Comparison of ENCODE assay signal across 7 mouse cellular contexts in the genomic region with DNA sequence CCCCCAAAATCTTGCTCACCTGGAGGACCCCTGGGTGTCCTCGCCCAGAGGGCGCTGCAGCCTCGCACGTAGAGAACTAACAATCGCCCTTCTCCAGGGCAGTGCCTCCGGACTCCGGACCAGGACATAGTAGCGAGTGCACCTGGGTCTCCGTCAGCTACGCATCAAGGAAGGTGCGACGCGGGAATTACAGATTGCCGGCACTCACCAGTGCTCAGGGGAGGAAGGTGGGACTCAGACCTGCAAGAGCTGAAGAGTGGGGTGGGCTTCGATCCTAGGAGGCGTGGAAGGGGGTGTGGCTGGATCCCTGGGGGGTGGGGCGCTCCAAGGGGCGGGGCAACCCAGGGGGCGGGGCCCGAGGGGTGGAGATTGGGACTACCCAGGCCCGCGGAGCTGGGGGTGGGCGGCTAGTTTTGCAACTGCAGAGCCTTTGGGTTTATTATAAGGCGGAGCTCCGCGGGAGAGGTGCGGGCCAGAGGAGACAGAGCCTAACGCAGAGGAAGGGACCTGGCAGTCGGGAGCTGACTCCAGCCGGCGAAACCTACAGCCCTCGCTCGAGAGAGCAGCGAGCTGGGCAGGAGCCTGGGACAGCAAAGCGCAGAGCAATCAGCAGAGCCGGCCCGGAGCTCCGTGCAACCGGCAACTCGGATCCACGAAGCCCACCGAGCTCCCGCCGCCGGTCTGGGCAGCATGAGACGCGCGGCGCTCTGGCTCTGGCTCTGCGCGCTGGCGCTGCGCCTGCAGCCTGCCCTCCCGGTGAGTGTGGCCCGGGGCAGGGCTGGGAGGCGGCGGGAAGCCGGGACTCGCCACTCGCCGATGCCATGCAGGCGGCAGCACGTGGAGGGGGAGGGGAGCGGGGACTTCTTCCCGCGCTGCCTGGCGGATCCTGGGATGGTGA. TPM values are rescaled to one million over a fixed set of nuclear protein-coding genes. Genes with fewer than 3 reads are reported as not detected.
A peak's percentile ranks its signal among the peaks of the same experiment; 100 is the strongest.
DNase-seq lines count a peak whose midpoint lies in the region; ATAC-seq and TF ChIP-seq lines count a peak whose summit lies in the region.

TSS of gene Sdc1 (plus strand) at position 378 of the 898 bp plus-strand sequence.

- H3K27me3 ChIP-seq in hindbrain, embryonic 15.5 days, result no peaks in the 10 kb centered on the region
- peaks cover 5% of the 10 kb centered on the region; the same call in 1 of the 2 replicates for H3K27me3 ChIP-seq in midbrain, embryonic 10.5 days (ENCODE audit: low read depth, poor library complexity, severe bottlenecking)
- 0 out of 2 replicates have a peak, but pooled peaks cover 4% of the 10 kb centered on the region for H3K27me3 ChIP-seq in spleen, adult 2 months (ENCODE audit: control insufficient read depth, insufficient read depth, low read length)

- H3K4me2 ChIP-seq in hindbrain, embryonic 15.5 days, result peak within 1 kb of the TSS; percentile 93

- peak within 1 kb of the TSS; percentile 69 for H3K9ac ChIP-seq in hindbrain, embryonic 15.5 days

- peaks cover 17% of the 10 kb centered on the region for H3K4me1 ChIP-seq in hindbrain, embryonic 15.5 days (replicated peaks)
- H3K4me1 ChIP-seq in midbrain, embryonic 10.5 days, result peaks cover 33% of the 10 kb centered on the region
- H3K4me1 ChIP-seq in spleen, adult 2 months (ENCODE audit: control insufficient read depth, insufficient read depth, insufficient read length), result no peaks in the 10 kb centered on the region; the same call in 1 of the 2 replicates

- no peaks in the 10 kb centered on the region for H3K9me3 ChIP-seq in hindbrain, embryonic 15.5 days
- no peaks in the 10 kb centered on the region for H3K9me3 ChIP-seq in midbrain, embryonic 10.5 days (replicated peaks)

- under 1% methylated on average over 63 of the region's 67 CpGs for WGBS in hindbrain, embryonic 15.5 days
- WGBS in midbrain, embryonic 10.5 days, result under 1% methylated on average over 67 of the region's 67 CpGs
- 1% methylated on average over 67 of the region's 67 CpGs for WGBS in spleen, adult 2 months

- peak; percentile 70 to 93 for DNase-seq in adrenal gland, adult (ENCODE audit: inconsistent age in 2 of 2, low spot score in 1 of 2)
- DNase-seq in cerebellum, postnatal 36 days, result peak; percentile 75 to 79
- peak; percentile 77 for DNase-seq in gastrocnemius, adult 2 months
- peak; percentile 87 for DNase-seq in left cerebral cortex, postnatal 4 days
- DNase-seq in midbrain, embryonic 10.5 days (ENCODE audit: low spot score), result peak; percentile 92
- peak; percentile 8 to 48 for DNase-seq in spleen, adult 2 months (ENCODE audit: low read depth in 1 of 2, low spot score in 2 of 2)

- no peaks in the 10 kb centered on the region for H3K36me3 ChIP-seq in hindbrain, embryonic 15.5 days
- no peaks in the 10 kb centered on the region for H3K36me3 ChIP-seq in midbrain, embryonic 10.5 days
- H3K36me3 ChIP-seq in spleen, adult 2 months (ENCODE audit: control insufficient read depth, insufficient read depth, low read length), result no peaks in the 10 kb centered on the region

- intact Hi-C loops in gastrocnemius, adult 2 months (cut with DNase I), result loop anchor here (5.0 kb wide), 1 partner anchor 116 kb away; no protein-coding TSS in a partner anchor
- intact Hi-C loops in left cerebral cortex, postnatal 4 days (cut with DNase I), result loop anchor here (2.0 kb wide), 1 partner anchor 152 kb away; no protein-coding TSS in a partner anchor

- H3K27ac ChIP-seq in gastrocnemius, adult 2 months, result peak within 1 kb of the TSS; percentile 70
- H3K27ac ChIP-seq in hindbrain, embryonic 15.5 days (replicated peaks), result peak within 1 kb of the TSS; percentile 72
- H3K27ac ChIP-seq in midbrain, embryonic 10.5 days (replicated peaks), result peak within 1 kb of the TSS; percentile 96
- no peak within 1 kb of the TSS for H3K27ac ChIP-seq in spleen, adult 2 months (ENCODE audit: insufficient read depth, low read length)

- peak; percentile 88 for ATAC-seq in hindbrain, embryonic 15.5 days (ENCODE audit: low FRiP score, low read depth)

- peak; percentile 41 for TF ChIP-seq CTCF in gastrocnemius, adult 2 months (IDR thresholded peaks at IDR 0.05)
- TF ChIP-seq CTCF in spleen, adult 2 months (IDR thresholded peaks at IDR 0.05; ENCODE audit: extremely low read depth, insufficient read depth, insufficient read length, insufficient replicate concordance), result peak; percentile 25; the same call in 1 of the 2 replicates

- no peak for TF ChIP-seq POLR2A in spleen, adult 2 months (IDR thresholded peaks at IDR 0.05; ENCODE audit: low read depth, low read length)

- H3K4me3 ChIP-seq in gastrocnemius, adult 2 months, result peak within 1 kb of the TSS; percentile 75
- peak within 1 kb of the TSS; percentile 80 for H3K4me3 ChIP-seq in hindbrain, embryonic 15.5 days
- H3K4me3 ChIP-seq in midbrain, embryonic 10.5 days, result peak within 1 kb of the TSS; percentile 96
- H3K4me3 ChIP-seq in spleen, adult 2 months (ENCODE audit: extremely low read depth, insufficient read depth, insufficient read length), result peak within 1 kb of the TSS; percentile 65

RNA-seq across cellular contexts. Expression of gene Sdc1, which starts in this region (rescaled TPM):
- total RNA-seq in gastrocnemius, adult 2 months (2021), result 1 to 10 TPM; 1.9 to 2.7 TPM
- 18.1 and 21.8 TPM in 2 replicates for polyA plus RNA-seq in hindbrain, embryonic 15.5 days (2015; fragmentation: Nextera tagmentation; extraction: Ambion mirVana)
- total RNA-seq in left cerebral cortex, postnatal 4 days (2021), result 10 to 100 TPM; 16.9 to 20.6 TPM
- 110 and 128 TPM in 2 replicates for polyA plus RNA-seq in midbrain, embryonic 10.5 days (2016; fragmentation: Nextera tagmentation; extraction: Ambion mirVana)
- 12.9 and 14.6 TPM in 2 replicates for polyA plus RNA-seq in spleen, adult 2 months (2012; rRNA removed)

Comparison
In these comparisons a context has a peak if more than half of its experiments do, and no peak if none do; other contexts are left out.
1. RNA of gene Sdc1 (total RNA-seq): 16.9 to 20.6 TPM in left cerebral cortex, postnatal 4 days; 1.9 to 2.7 TPM in gastrocnemius, adult 2 months; every median in the first group is over 4 times any median in the second.
2. DNase-seq: peak in every context shown above with its lines; median percentile 92 in midbrain, embryonic 10.5 days; 87 in left cerebral cortex, postnatal 4 days; 82 in adrenal gland, adult; 77 in cerebellum, postnatal 36 days; 77 in gastrocnemius, adult 2 months; 28 in spleen, adult 2 months.
3. Peak in every context shown above with its lines, with median percentiles within 50 percentile points of each other: H3K4me3 ChIP-seq.